Mouse (Mus musculus): ENCODE measurements around the gene Gpr19. TPM values are rescaled to one million over a fixed set of nuclear protein-coding genes. Genes with fewer than 3 reads are reported as not detected.

Gpr19 gene
- polyA plus RNA-seq, 1 experiment from 2014 or later: 29.9 TPM

DNA sequence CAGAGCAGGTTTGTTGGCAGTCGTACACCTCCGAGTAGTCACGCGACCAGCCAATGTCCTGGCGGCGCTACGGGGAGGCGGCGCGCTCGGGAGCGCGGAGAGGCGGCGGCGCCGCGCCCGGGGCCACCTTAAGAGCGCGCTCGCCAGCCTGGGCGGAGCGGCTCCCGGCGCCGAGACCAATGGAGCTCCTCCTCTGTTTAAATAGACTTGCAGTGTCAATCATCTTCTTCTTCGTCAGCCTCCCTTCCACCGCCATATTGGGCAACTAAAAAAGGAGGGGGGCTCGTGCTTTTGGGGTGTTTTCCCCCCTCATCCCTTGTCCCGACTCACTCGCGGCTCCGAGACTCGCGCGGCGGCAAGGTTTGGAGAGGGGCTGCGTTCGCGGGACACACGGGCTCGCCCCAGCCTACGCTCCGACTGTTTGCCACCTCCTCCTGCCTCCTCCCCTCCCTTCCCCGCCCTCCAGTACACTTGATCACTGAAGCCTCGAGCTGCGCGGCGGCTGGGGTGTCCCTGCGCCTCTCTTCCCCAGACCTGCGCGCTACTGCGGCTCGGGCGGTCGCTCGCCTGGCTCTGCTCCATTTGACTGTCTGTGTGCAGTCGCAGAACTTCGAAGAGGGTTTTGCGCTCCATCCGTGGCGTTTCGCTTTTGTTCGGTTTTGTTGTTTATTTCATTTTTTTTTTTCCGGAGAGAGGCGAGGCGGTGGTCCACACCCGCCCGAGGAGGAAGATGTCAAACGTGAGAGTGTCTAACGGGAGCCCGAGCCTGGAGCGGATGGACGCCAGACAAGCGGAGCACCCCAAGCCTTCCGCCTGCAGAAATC, 22.0 kb upstream of the Gpr19 start, which contains the start of gene Cdkn1b:
Gene Cdkn1b (plus strand): TSS at position 212 of the 824 bp plus-strand sequence.
- H3K9me3 ChIP-seq: no peaks in the 10 kb centered on the region
- peaks cover 73% of the 10 kb centered on the region for H3K4me1 ChIP-seq (replicated peaks)
- peaks cover 21% of the 10 kb centered on the region for H3K36me3 ChIP-seq
- WGBS: under 1% methylated on average over 77 of the region's 77 CpGs
- peaks cover 19% of the 10 kb centered on the region; the same call in 1 of the 2 replicates for H3K27me3 ChIP-seq (ENCODE audit: insufficient read depth, poor library complexity, severe bottlenecking)
- H3K27ac ChIP-seq: peak within 1 kb of the TSS; percentile 98
- peak within 1 kb of the TSS; percentile 96 for H3K4me3 ChIP-seq
- peak; percentile 91 for DNase-seq (ENCODE audit: low spot score)

DNA sequence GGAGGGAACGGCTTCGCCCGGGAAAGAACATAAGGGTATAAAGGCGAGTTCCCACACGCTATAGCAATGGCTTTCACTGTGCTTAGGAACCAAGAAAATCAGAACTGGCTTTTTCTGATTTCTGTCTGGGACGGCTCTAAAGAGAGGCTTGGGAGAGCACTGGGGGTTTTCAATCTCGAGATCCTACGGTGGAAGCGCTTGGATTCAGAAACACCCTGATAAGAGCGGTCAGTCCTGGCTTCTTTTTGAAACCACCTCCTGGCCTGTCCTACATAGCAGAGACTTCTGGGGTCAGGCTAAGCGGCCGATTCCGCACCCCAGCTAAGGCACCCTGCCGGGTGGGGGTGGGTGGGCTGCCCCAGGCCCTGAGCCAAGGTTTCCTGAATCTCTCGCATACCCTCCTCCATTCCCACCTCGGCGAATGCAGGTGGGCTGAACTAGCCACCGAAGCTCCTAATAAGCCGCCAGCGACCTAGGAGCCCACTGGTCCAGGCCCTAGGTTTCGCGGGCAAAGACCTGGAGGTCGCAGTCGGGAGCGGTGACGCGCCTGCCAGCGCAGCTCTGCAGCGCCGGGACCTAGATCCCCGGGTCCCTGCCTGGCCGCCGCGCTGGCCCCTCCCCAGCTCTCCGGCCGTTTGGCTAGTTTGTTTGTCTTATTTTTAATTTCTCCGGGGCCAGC, 21.3 kb upstream of the Gpr19 start:
- no peak for DNase-seq (ENCODE audit: low spot score)
- H3K4me1 ChIP-seq (replicated peaks): peaks cover 70% of the 10 kb centered on the region
- WGBS: 3% methylated on average over 37 of the region's 37 CpGs

DNA sequence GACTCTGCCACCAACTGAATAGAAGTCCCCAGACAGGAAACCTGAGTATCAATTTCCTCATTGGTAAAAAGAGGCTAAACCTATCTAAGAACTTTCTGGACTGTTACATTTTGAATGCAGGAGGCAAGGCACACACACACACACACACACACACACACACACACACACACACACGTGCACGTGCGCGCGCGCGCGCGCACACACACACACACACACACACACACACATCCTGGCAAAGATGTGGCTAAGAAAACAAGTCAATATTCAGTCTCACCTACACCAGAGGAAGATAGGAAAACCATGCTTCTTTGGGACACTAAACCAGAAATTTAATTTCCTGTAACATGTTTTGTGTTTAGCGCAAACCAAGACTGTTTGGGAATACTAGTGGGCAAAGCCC, 20.4 kb upstream of the Gpr19 start:
- Histone ChIP-seq H3K4me3 (no peak overlapping the region), H3K9me3 (no peaks in the 10 kb centered on the region), H3K27me3 (ENCODE audit: insufficient read depth, poor library complexity, severe bottlenecking) (peaks cover 21% of the 10 kb centered on the region; the same call in 1 of the 2 replicates), H3K4me1 (replicated peaks) (peaks cover 63% of the 10 kb centered on the region), H3K36me3 (peaks cover 14% of the 10 kb centered on the region; the same call in 1 of the 2 replicates), H3K27ac (no peak overlapping the region)
- no peak for DNase-seq (ENCODE audit: low spot score)
- WGBS: 92% methylated on average over 10 of the region's 10 CpGs

More for the DNA sequence above, 21.3 kb upstream of the Gpr19 start:
- peaks cover 21% of the 10 kb centered on the region for H3K36me3 ChIP-seq
- H3K27me3 ChIP-seq (ENCODE audit: insufficient read depth, poor library complexity, severe bottlenecking): peaks cover 21% of the 10 kb centered on the region; the same call in 1 of the 2 replicates
- peak overlapping the region; percentile 96 for H3K4me3 ChIP-seq
- no peaks in the 10 kb centered on the region for H3K9me3 ChIP-seq
- H3K27ac ChIP-seq: peak overlapping the region; percentile 98

DNA sequence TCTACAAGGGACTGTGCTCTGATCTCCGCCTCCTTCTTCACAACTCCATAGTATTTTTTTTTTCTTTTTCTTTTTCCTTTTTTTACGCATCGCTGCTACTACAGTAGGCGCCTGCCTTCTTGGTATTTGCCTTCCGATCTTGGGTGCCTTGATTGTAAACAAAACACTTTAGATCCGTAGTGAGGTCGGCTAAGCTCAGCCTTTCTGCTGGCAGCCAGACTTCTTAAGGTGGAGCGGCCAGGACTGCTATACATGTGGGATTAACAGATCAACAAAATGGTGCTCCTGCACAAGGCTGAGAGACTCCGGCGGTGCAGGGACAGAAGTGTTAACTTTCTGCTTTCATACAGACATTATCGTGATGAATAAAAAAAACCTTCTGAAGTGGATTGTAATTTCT, 18.7 kb upstream of the Gpr19 start:
- H3K27ac ChIP-seq: peak overlapping the region; percentile 70
- H3K4me3 ChIP-seq: peak overlapping the region; percentile 54
- H3K4me1 ChIP-seq (replicated peaks): peaks cover 46% of the 10 kb centered on the region
- peaks cover 3% of the 10 kb centered on the region; the same call in 1 of the 2 replicates for H3K36me3 ChIP-seq
- peak; percentile 50 for DNase-seq (ENCODE audit: low spot score)
- H3K9me3 ChIP-seq: no peaks in the 10 kb centered on the region
- 2% methylated on average over 11 of the region's 11 CpGs for WGBS
- peaks cover 21% of the 10 kb centered on the region; the same call in 1 of the 2 replicates for H3K27me3 ChIP-seq (ENCODE audit: insufficient read depth, poor library complexity, severe bottlenecking)

DNA sequence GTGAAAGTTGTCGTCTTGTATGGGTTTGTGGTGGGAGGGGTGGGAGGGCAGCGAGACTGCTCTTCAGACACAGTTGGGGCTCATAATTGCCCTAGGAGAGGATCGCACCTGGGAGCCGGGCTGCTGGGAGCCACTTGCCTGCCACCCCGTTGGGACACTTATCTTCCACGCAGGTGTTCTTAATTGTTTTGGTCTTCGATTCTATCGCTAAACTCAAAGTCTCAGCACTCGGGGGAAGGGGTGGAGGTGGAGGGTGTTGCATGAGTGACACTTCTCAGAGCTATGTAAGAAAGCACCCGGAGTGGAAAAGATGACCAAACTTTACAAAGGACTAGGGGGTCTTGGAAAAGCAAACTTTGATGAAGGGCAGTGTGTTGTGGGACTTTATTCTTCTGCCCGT, 18.3 kb upstream of the Gpr19 start:
- peak; percentile 25 for DNase-seq (ENCODE audit: low spot score)
- Histone ChIP-seq H3K9me3 (no peaks in the 10 kb centered on the region), H3K4me1 (replicated peaks) (peaks cover 42% of the 10 kb centered on the region), H3K27ac (peak overlapping the region; percentile 70), H3K36me3 (no peaks in the 10 kb centered on the region), H3K27me3 (ENCODE audit: insufficient read depth, poor library complexity, severe bottlenecking) (peaks cover 21% of the 10 kb centered on the region; the same call in 1 of the 2 replicates), H3K4me3 (peak overlapping the region; percentile 54)
- under 1% methylated on average over 11 of the region's 11 CpGs for WGBS

DNA sequence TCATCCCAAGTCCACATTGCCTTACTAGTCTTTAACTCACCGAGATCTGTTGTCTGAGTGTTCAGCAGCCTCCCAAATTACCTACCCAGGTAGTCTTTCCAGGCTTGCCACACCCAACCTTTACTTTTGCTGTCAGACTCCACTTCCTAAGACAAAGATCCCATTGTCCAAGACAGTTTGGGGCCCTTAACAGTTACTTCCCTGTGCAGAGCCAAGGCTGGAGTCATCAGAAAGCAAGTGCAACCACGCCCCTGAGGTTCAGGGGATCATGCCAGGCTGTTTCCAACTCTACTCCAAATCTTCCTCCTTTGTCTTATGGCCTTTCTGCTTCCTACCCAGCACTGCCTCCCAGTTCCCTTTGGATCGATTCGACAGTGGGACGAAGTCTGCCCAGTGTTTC, 16.1 kb upstream of the Gpr19 start:
- Histone ChIP-seq H3K27me3 (ENCODE audit: insufficient read depth, poor library complexity, severe bottlenecking) (peaks cover 21% of the 10 kb centered on the region; the same call in 1 of the 2 replicates), H3K9me3 (no peaks in the 10 kb centered on the region), H3K4me1 (replicated peaks) (peaks cover 37% of the 10 kb centered on the region), H3K4me3 (no peak overlapping the region), H3K36me3 (no peaks in the 10 kb centered on the region), H3K27ac (no peak overlapping the region)
- WGBS: 91% methylated on average over 5 of the region's 5 CpGs
- DNase-seq (ENCODE audit: low spot score): no peak

DNA sequence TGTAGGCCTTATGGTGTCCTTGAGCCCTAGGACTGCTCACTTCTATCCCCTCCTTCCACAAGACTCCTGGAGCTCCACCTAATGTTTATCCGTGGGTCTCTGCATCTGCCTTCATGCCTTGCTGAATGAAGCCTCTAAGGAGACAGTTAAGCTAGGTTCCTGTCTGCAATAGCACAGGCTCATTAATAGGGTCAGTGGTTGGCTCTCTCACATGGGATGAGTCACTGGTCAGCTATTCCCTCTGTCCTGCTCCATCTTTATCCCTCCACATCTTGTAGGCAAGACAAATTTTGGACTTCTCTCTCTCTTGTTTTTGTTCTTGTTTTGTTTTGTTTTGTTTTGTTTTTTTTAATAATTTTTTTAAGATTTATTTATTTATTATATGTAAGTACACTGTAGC, 7.4 kb upstream of the Gpr19 start:
- no peak overlapping the region for H3K27ac ChIP-seq
- no peaks in the 10 kb centered on the region for H3K27me3 ChIP-seq (ENCODE audit: insufficient read depth, poor library complexity, severe bottlenecking)
- no peaks in the 10 kb centered on the region for H3K4me1 ChIP-seq (replicated peaks)
- DNase-seq (ENCODE audit: low spot score): no peak
- peaks cover 6% of the 10 kb centered on the region; the same call in 1 of the 2 replicates for H3K9me3 ChIP-seq
- H3K4me3 ChIP-seq: no peak overlapping the region
- no peaks in the 10 kb centered on the region for H3K36me3 ChIP-seq
- 82% methylated on average over 1 of the region's 1 CpGs for WGBS

DNA sequence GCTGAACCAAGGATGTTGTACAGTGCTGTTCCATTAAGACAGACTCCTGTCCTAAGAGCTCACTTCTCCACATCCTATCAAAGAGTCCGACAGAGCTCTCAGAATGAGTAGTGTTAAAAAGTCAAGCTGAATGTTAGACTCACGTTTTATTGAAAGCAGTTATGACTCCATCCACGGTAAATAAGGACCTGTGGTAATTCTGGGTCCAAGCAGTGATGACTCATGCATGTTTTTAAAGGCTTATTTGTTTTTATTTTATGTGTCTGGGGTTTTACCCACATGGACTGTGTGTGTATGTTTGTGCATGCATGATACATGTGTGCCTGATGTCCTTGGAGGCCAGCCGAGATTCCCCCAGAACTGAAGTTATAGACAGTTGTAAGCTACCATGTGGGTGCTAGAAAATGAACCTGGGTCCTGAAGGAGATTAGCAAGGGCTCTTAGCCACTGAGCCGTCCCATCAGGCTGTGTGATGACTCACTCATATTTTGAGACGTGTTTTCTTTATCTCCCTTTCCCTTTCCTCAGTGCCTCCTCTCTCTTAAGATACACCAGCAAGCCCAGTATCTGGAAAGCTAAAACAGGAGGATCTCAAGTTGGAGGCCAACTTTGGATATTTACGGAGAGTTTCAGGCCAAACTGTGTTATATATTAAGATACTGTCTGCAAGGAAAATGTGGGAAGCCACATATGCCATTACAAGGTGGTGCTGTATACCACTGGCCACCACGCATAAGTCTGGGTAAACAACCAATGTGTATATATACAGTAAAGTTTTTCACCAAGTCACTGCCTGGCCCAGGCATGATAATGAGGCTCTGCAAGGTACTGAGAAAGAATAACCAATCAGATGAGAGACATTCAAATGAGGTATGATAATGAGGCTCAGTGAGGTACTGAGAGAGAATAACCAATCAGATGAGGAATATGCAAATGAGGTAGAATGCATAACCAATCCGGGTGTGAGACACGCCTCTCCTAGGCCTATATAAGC, 5.8 kb upstream of the Gpr19 start:
- Histone ChIP-seq H3K4me3 (no peak overlapping the region), H3K27ac (no peak overlapping the region), H3K4me1 (replicated peaks) (peaks cover 6% of the 10 kb centered on the region), H3K27me3 (ENCODE audit: insufficient read depth, poor library complexity, severe bottlenecking) (no peaks in the 10 kb centered on the region), H3K9me3 (peaks cover 6% of the 10 kb centered on the region; the same call in 1 of the 2 replicates), H3K36me3 (no peaks in the 10 kb centered on the region)
- WGBS: 92% methylated on average over 10 of the region's 10 CpGs
- DNase-seq (ENCODE audit: low spot score): no peak

DNA sequence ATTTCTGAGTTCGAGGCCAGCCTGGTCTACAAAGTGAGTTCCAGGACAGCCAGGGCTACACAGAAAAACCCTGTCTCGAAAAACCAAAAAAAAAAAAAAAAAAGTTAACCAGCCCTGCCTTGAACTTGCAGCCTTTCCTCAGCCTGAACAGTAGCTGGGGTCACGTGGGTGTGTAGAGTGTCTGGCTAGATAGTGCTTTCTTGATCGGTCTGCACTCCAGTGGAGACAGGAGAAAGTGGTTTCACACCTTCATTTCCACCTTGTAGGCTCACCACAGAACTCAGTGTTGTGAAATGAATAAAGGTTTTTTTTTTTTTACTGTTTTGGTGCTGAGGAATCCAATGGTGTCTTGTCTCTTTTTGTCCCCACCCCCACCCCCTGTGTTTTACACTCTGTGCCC, 5.0 kb upstream of the Gpr19 start:
- Histone ChIP-seq H3K9me3 (peaks cover 6% of the 10 kb centered on the region; the same call in 1 of the 2 replicates), H3K27ac (no peak overlapping the region), H3K4me3 (no peak overlapping the region), H3K27me3 (ENCODE audit: insufficient read depth, poor library complexity, severe bottlenecking) (no peaks in the 10 kb centered on the region), H3K4me1 (replicated peaks) (peaks cover 13% of the 10 kb centered on the region), H3K36me3 (no peaks in the 10 kb centered on the region)
- DNase-seq (ENCODE audit: low spot score): no peak
- WGBS: 90% methylated on average over 4 of the region's 4 CpGs

DNA sequence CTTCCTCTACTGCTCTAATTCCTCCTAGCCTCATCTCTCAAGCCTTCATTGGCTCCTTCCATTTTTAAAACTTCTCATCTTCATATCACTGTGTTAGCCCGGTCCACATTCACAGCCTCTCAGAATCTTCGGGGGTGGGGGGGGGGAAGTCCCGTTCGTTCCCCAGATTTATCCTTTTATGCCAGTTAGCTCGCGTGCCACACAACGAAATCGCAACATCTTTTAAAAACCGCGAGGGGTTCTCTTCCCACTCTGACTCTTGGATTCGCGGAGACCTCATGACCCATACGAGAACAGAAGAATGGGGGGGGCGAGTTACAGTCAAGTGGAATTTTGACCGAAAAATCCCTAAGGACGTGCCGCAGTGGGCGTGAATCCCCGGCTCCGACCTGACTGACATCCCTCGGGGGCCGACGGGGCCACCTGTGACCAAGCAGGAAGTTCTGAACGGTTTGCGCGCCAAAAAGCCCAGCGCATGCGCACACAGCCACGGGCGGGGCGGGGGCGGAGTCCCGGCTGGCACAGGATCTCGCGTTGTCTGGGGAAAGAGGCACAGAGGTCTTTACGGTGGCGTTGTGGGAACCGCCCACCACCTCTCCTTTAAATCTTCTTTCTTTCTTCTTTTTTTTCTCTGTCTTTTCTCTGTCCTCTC, 809 bp downstream of the Gpr19 start:
- Histone ChIP-seq H3K9me3 (no peaks in the 10 kb centered on the region), H3K4me3 (peak overlapping the region; percentile 67), H3K4me1 (replicated peaks) (peaks cover 30% of the 10 kb centered on the region), H3K27me3 (ENCODE audit: insufficient read depth, poor library complexity, severe bottlenecking) (no peaks in the 10 kb centered on the region), H3K36me3 (0 out of 2 replicates have a peak, but pooled peaks cover 5% of the 10 kb centered on the region), H3K27ac (peak overlapping the region; percentile 99)
- peak; percentile 99 for DNase-seq (ENCODE audit: low spot score)
- under 1% methylated on average over 38 of the region's 38 CpGs for WGBS

DNA sequence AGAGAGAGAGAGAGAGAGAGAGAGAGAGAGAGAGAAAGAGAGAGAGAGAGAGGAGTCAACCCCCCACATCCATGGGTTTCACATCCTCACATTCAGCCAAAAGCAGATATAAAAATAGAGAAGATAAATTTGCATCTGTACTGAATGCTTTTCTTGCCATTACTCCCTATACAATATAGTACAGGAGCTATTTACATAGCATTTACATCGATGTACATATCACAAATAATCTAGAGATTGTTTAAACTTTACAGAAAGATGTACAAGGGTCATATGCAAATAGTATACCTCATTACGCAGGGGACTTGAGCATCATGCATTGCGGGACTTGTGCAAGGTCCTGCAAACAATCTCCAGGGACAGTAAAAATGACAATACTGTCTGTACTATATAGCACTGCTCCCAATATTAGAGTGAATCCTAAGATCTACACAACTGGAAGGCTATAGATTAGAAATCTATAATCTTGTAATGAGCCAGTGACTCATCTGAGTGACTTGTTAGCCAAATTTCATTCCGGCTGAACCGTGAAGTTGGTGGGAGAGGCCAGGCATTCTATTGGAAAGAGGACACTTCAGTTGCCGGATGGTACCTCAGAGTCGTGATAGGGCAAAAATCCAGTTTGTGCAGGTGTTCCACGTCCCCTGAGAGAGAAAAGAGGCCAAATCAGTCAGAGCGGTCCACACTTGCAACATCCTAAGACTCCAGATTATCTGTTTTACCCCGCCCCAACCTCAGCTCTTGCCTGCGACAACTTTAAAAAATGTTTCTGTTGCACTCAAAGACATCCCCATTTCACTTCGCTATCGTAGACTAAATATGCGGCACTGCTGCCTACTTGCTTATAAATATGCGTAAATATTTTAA, 1.6 kb downstream of the Gpr19 start:
- Histone ChIP-seq H3K36me3 (0 out of 2 replicates have a peak, but pooled peaks cover 5% of the 10 kb centered on the region), H3K4me3 (peak overlapping the region; percentile 67), H3K27me3 (ENCODE audit: insufficient read depth, poor library complexity, severe bottlenecking) (no peaks in the 10 kb centered on the region), H3K9me3 (no peaks in the 10 kb centered on the region), H3K4me1 (replicated peaks) (peaks cover 30% of the 10 kb centered on the region), H3K27ac (peak overlapping the region; percentile 99)
- peak; percentile 11 for DNase-seq (ENCODE audit: low spot score)
- 59% methylated on average over 15 of the region's 15 CpGs for WGBS
